Mouse (Mus musculus) cerebellum, postnatal 4 days (tissue): ENCODE measurements around the gene Prkcd.

Experiments
- DNase-seq, 2 experiments: peaks; one replicate each; pipeline ENCODE4 v3.0.0; 2022; ENCODE audit warnings: low spot score in 2 of 2, mixed read lengths in 1 of 2

Gene Prkcd

GRCm38 (mm10) chr14:30575791-30576190, 50.2 kb downstream of the Prkcd start:
- DNase-seq: peak in 1 of 2 experiments; percentile 18

GRCm38 (mm10) chr14:30573983-30574584, 51.9 kb downstream of the Prkcd start:
- DNase-seq: peak; percentile 73 to 87

- DNase-seq: no peak
These were observed 52.8 kb downstream of the Prkcd start for GRCm38 (mm10) chr14:30573235-30573634.

GRCm38 (mm10) chr14:30572253-30572652, 53.8 kb downstream of the Prkcd start:
- DNase-seq: no peak

GRCm38 (mm10) chr14:30570303-30570702, 55.7 kb downstream of the Prkcd start:
- DNase-seq: no peak

DNA sequence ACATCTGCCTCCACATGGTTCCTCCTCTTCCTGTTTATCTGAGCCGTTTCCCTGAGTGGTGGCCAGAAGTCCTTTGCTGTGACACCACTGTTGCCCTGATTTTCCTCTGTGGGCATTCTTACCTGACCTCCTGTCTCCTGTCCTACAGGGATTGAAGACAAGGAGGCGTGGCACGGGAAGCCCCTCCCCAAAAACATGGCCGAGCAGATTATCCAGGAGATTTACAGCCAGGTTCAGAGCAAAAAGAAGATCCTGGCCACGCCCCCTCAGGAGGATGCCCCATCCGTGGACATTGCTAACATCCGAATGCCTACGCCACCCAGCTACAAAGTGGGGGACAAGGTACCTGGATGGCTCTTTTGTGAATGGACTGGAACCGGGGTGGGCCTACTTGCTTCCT, 58.0 kb downstream of the Prkcd start:
- no peak for DNase-seq

DNA sequence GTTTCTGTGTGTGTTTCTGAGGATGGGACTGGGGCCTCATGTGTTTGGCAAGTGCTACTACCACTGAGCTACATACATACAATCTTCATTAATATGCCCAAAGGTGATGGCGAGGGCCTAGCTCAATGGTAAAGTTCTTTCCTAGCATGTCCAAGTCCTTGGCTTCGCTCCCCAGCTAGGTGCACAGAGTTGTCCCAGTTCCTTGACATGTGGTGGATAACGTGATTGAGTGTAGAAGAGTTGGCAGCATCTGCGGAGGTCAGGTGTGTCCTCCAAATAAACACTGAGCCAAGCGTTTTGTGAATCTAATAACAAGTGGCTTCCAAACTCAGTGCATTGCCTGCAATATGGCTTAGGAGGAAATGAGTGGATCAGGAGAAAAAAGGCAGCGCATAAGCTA, 59.7 kb downstream of the Prkcd start:
- no peak for DNase-seq

DNA sequence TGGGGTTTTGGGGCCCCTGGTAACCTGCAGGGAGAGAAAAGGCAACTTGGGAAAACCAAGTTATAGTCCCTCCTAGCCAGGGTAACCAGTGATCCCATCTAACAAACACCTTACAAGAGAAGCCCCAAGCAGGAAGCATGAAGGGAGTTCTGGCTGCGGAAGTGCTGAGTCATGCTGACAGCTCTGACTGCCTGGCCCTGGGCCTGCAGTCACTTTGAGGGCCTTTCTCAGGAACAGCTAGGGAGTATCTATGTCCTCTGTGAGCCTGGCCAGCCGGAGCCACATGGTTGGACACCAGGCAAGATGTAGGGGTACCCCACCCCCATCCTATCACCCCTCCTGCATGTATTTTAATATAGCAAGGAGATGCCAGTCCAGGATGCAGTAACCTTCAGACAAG, 61.6 kb downstream of the Prkcd start:
- DNase-seq: no peak

- DNase-seq: no peak
These were observed 63.7 kb downstream of the Prkcd start for GRCm38 (mm10) chr14:30562343-30562742.

GRCm38 (mm10) chr14:30561470-30562187, 64.4 kb downstream of the Prkcd start:
- peak in 1 of 2 experiments; percentile 59 for DNase-seq

DNA sequence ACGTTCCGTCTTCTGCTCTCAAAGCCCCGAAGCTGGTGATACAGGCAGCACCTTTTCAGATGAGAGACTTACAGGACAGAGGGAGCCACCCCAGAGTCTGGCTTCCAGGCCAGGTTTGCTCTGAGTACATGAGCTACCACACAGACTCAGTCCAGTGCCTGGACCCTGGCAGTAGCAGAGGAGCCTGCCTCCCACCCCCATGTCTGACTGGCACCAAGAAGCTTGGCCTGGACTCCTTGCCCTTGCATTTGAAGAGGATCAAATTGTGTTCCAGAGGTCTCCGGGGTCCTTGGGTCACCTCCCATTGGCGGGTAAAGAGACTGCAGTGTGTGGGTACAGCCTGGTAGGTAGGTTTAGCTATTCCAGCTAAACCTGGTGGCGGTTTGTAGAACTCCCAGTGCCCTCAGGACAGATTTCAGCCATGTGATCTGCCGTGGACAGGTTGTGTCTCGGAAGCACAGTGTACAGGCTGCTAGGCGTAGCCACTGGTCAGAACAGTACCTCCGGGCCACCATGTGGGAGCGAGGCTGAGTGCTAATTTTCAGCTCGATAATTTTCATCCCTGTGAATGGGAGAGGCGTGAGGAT, 65.1 kb downstream of the Prkcd start:
- no peak for DNase-seq

GRCm38 (mm10) chr14:30559321-30559850, 66.6 kb downstream of the Prkcd start:
- DNase-seq: peak in 1 of 2 experiments; percentile 36

DNA sequence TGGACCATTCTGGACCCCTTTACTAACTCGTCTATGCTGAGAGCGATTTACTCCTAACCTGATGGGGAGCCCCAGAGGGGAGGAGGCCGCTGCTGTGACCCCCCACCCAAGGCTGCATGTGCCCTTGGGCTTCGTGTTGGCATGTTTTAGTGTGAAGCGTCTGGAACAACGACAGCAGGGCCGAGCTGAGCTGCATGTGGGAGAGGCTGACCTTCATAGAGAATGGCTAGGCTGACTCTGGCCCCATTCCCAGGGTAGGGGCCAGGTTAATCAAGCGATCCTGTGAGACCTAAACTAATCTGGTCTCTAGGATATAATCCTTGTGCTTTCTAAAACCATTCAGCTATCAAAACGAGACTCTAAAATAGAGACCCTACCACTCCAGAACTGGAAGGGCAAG, 68.3 kb downstream of the Prkcd start:
- no peak for DNase-seq

DNA sequence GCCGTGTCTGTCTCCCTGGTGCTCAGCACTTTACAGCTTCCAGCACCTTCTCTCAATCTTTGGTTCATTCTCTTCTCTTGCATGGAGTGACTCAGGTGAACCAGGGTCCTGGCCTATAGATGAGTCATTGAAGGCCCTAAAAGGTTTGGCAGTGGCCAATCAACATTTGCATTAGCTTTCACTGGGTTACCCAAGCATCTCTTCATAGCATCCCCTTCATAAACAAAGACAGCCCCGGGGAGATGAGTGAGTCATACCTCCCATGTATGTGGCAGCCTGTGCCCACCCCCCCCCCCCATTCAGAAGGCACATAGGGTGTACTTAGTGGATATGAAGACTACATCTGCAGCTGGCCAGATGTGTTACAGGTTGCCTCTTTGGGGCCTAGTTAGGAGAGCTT, 69.4 kb downstream of the Prkcd start:
- no peak for DNase-seq

- no peak for DNase-seq
These were observed 72.8 kb downstream of the Prkcd start for GRCm38 (mm10) chr14:30553185-30553584.

GRCm38 (mm10) chr14:30551981-30552380, 74.0 kb downstream of the Prkcd start:
- DNase-seq: no peak

DNA sequence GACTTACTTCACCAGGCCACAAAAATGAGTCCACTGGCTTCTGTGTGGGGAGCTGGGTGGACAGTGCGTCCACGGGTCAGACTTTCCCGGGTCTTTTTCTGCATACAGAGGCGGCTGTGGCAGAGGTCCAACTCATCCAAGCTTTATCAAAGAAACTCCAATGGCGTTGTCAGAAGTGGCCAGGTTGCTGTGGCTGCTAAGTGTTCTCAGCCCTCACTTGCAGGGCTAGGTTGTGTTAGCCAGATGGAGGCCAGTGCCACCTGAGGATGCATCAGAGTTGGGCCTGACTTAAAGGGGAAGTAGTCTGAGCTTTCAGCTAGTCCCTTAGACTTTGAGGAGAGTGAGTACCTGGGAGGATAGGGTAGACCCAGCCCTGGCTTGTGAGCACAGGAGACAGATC, 74.5 kb downstream of the Prkcd start:
- no peak for DNase-seq

- no peak for DNase-seq
These were observed 75.6 kb downstream of the Prkcd start for GRCm38 (mm10) chr14:30550232-30551070.

DNA sequence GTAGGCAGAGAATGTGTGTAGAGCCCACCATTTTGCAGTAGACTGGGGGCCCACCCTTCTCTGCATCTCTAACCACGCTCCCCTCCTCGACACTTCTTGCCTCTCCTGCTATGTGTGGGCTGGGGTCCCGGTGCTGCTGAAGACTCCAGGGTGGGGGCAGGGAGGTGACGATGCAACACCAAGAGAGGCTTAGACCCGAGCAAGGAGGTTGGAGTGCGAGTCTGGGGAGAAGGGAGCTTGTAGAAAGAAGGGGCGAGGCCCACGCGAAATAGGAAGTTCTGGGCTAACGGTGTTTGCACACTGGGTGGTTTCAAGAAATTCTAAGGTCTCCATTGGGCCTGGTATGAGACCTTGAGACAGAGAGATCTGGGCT, 76.2 kb downstream of the Prkcd start:
- DNase-seq: peak in 1 of 2 experiments; percentile 21

DNA sequence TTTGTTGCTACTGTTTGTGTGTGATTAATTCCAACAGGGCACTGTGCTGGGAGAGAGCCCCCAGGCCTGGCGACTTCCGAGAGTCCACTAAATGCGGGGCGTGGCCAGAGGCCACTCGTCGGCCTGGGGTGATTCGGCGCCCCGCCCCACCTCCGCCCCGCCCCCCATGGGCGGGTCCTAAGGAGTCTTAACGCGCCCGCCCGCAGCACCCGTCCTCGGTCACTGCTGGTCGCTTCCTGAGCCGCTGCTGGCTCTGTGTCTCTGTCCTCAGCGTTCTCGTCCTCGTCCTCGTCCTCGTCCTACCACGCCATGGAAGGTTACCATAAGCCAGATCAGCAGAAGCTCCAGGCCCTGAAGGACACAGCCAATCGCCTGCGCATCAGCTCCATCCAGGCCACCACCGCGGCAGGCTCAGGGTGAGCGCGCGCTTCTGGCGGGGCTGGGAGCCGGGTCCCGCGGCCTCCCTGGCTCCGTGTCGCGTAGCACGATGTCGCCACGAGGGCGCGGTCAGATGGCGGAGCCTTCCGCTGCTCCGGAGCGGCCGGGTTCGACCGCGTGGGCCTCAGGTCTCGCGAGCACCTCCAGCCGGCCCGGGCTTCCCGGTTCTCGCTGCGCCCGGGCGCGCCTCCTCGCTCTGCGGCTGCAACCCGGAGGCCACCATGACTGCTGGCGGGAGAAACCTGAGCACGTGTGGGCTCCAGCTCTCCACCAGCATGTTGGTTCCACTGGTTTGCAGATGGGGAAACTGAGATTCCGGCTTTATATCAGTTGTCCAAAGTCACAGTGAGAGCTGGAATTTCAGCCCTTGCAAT, 76.8 kb downstream of the Prkcd start:
- peak; percentile 89 to 96 for DNase-seq

DNA sequence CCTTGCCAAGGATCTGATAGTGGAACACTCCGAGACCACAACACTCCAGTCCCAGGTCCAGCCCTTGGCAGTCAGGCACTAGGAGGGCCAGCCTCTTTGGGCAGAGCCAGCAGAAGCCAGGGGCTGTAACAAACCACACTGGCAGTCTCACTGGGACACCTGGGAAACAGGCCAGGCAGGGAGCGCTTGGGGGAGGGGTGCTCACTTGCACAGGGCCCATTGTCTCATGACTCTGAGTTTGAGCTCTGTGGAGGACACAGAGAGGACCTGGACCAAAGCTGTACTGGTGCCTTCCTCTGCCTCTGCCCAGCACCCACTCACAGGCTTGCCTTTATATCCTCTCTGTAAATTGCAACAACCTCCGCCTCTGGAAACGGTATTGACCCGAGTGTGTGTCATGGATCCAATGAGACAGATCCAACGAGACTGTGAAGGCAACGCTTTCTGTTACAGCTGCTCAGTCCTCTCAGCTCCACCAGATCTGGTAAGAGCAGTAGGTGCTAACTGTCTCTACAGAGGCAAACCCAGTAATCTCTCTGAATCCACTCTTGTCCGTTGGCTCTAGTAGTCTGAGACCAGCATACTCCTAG, 77.8 kb downstream of the Prkcd start, which contains the start of gene Tkt:
Tkt (plus strand) TSS at position 229 of the 590 bp plus-strand sequence.
- DNase-seq: peak in 1 of 2 experiments; percentile 63
